Mouse (Mus musculus): Measurements from ENCODE around the gene Dock1. TPM values are rescaled to one million over a fixed set of nuclear protein-coding genes. Genes with fewer than 3 reads are reported as not detected.

The Dock1 gene
- total RNA-seq, 2 experiments from 2014 or later, result 6.6 to 9.5 TPM

- no peak overlapping the region for H3K27ac ChIP-seq
- no peak for TF ChIP-seq CTCF (IDR thresholded peaks at IDR 0.05)
- DNase-seq, result no peak
- no peak overlapping the region for H3K4me3 ChIP-seq
- intact Hi-C loops (cut with DNase I), result no loop called here
Measured at GRCm38 (mm10) chr7:135083421-135083820, 413.0 kb downstream of the Dock1 start.

- intact Hi-C loops (cut with DNase I), result no loop called here
- no peak for TF ChIP-seq CTCF (IDR thresholded peaks at IDR 0.05)
- Histone ChIP-seq H3K27ac (no peak overlapping the region), H3K4me3 (no peak overlapping the region)
- no peak for DNase-seq
Measured at GRCm38 (mm10) chr7:135084069-135084468, 413.6 kb downstream of the Dock1 start.

GRCm38 (mm10) chr7:135086556-135086955 lies 416.1 kb downstream of the Dock1 start:
- Histone ChIP-seq H3K27ac (no peak overlapping the region), H3K4me3 (no peak overlapping the region)
- no peak for TF ChIP-seq CTCF (IDR thresholded peaks at IDR 0.05)
- intact Hi-C loops (cut with DNase I), result no loop called here
- no peak for DNase-seq

GRCm38 (mm10) chr7:135089626-135090025 lies 419.2 kb downstream of the Dock1 start:
- intact Hi-C loops (cut with DNase I), result loop anchor here (5.0 kb wide), 1 partner anchor 63 kb away; no protein-coding TSS in a partner anchor
- Histone ChIP-seq H3K27ac (no peak overlapping the region), H3K4me3 (no peak overlapping the region)
- TF ChIP-seq CTCF (IDR thresholded peaks at IDR 0.05), result no peak
- peak; percentile 26 for DNase-seq

- TF ChIP-seq CTCF (IDR thresholded peaks at IDR 0.05), result no peak
- H3K27ac ChIP-seq, result peak overlapping the region; percentile 31; the same call in 1 of the 2 replicates
Measured at GRCm38 (mm10) chr7:135093851-135094250, 423.4 kb downstream of the Dock1 start.

GRCm38 (mm10) chr7:135101921-135102320 lies 431.5 kb downstream of the Dock1 start:
- intact Hi-C loops (cut with DNase I), result no loop called here
- Histone ChIP-seq H3K27ac (no peak overlapping the region), H3K4me3 (no peak overlapping the region)
- DNase-seq, result no peak
- no peak for TF ChIP-seq CTCF (IDR thresholded peaks at IDR 0.05)

More at GRCm38 (mm10) chr7:135093851-135094250, 423.4 kb downstream of the Dock1 start:
- H3K4me3 ChIP-seq, result no peak overlapping the region
- DNase-seq, result peak; percentile 55
- intact Hi-C loops (cut with DNase I), result loop anchor here (5.0 kb wide), 1 partner anchor 58 kb away; no protein-coding TSS in a partner anchor

GRCm38 (mm10) chr7:135106536-135106935 lies 436.1 kb downstream of the Dock1 start:
- DNase-seq, result no peak
- no peak overlapping the region for H3K4me3 ChIP-seq
- intact Hi-C loops (cut with DNase I), result no loop called here
- no peak for TF ChIP-seq CTCF (IDR thresholded peaks at IDR 0.05)
- H3K27ac ChIP-seq, result no peak overlapping the region

GRCm38 (mm10) chr7:135110307-135110706 lies 439.9 kb downstream of the Dock1 start:
- no peak overlapping the region for H3K27ac ChIP-seq
- intact Hi-C loops (cut with DNase I), result no loop called here
- TF ChIP-seq CTCF (IDR thresholded peaks at IDR 0.05), result no peak
- no peak overlapping the region for H3K4me3 ChIP-seq
- DNase-seq, result no peak

GRCm38 (mm10) chr7:135125296-135126065 lies 455.0 kb downstream of the Dock1 start:
- Histone ChIP-seq H3K27ac (no peak overlapping the region), H3K4me3 (no peak overlapping the region)
- TF ChIP-seq CTCF (IDR thresholded peaks at IDR 0.05), result no peak
- intact Hi-C loops (cut with DNase I), result no loop called here
- no peak for DNase-seq

GRCm38 (mm10) chr7:135132461-135132860 lies 462.0 kb downstream of the Dock1 start:
- TF ChIP-seq CTCF (IDR thresholded peaks at IDR 0.05), result no peak
- Histone ChIP-seq H3K4me3 (no peak overlapping the region), H3K27ac (no peak overlapping the region)
- no peak for DNase-seq
- intact Hi-C loops (cut with DNase I), result no loop called here

- Histone ChIP-seq H3K27ac (no peak overlapping the region), H3K4me3 (no peak overlapping the region)
- intact Hi-C loops (cut with DNase I), result no loop called here
- no peak for TF ChIP-seq CTCF (IDR thresholded peaks at IDR 0.05)
- no peak for DNase-seq
Measured at GRCm38 (mm10) chr7:135134619-135135018, 464.2 kb downstream of the Dock1 start.

GRCm38 (mm10) chr7:135139153-135139612 lies 468.7 kb downstream of the Dock1 start:
- TF ChIP-seq CTCF (IDR thresholded peaks at IDR 0.05), result no peak
- H3K4me3 ChIP-seq, result no peak overlapping the region
- no peak overlapping the region for H3K27ac ChIP-seq
- intact Hi-C loops (cut with DNase I), result no loop called here
- DNase-seq, result no peak

- intact Hi-C loops (cut with DNase I), result no loop called here
- H3K4me3 ChIP-seq, result no peak overlapping the region
- TF ChIP-seq CTCF (IDR thresholded peaks at IDR 0.05), result no peak
- DNase-seq, result no peak
- no peak overlapping the region for H3K27ac ChIP-seq
Measured at GRCm38 (mm10) chr7:135144731-135145130, 474.3 kb downstream of the Dock1 start.

- peak overlapping the region; percentile 81 for H3K27ac ChIP-seq
- no peak overlapping the region for H3K4me3 ChIP-seq
- TF ChIP-seq CTCF (IDR thresholded peaks at IDR 0.05), result no peak
- intact Hi-C loops (cut with DNase I), result loop anchor here (5.0 to 10.0 kb wide), 2 partner anchors 59 to 454 kb away; no protein-coding TSS in a partner anchor
- no peak for DNase-seq
Measured at GRCm38 (mm10) chr7:135150926-135151325, 480.5 kb downstream of the Dock1 start.
